Mouse (Mus musculus): ENCODE data around the gene Pisd.

Gene Pisd

DNA sequence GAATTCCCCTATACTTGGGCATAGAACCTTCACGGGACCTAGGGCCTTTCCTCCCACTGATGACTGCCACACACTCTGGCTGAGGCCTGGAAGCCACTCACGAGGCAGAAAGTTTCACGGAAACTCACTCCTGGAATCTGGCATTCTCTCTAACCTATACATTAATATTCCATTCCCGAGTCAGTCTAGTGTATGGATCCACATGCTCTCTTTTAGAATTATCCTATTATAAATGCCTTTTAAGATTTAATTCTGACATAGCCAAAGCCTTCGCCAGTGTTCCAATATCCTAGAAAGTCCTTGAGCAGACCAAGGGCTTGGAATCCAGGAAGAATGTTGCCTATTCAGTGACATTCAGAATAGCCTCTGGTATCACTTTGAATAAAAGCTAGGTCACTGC lies 74.0 kb downstream of the Pisd start:
- DNase-seq (ENCODE audit: low read depth, low spot score), result no peak

GRCm38 (mm10) chr5:32706226-32706780 lies 79.1 kb downstream of the Pisd start:
- peak; percentile 77 for DNase-seq (ENCODE audit: low read depth, low spot score)

- no peak for DNase-seq (ENCODE audit: low read depth, low spot score)
Observed at GRCm38 (mm10) chr5:32697208-32697867, 88.1 kb downstream of the Pisd start.

DNA sequence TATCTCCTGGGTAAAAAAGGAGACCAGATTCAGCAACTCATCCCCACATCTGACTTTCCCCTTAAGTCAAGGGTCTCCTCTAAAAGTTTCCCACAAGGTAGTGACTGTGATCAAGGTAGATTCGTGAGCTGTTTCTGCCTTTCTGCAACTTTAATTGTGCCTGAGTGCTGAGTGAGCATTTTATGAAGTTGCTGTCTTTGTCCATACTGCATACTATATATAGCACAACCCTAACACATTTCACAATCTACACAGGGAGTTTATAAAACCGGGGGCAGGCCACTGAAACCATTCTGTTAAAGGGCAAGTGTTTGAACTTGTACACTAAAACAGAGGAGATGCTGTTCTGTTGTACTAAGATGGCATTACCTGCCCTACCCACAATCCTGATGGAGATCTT lies 92.0 kb downstream of the Pisd start:
- DNase-seq (ENCODE audit: low read depth, low spot score), result no peak

Data from 3T3-L1 (cell line).